Mouse (Mus musculus) cerebellum, adult 2 months (tissue): Measurements from ENCODE around the gene Prkcsh.

Source experiments
- CTCF ChIP-seq: fragments of 200-500 bp; IDR thresholded peaks from 2 replicates; pipeline ENCODE4 v1.5.1; 2011; ENCODE audit warnings: low read depth, mild to moderate bottlenecking, control low read depth, low read length, moderate library complexity, borderline replicate concordance; ENCODE audit not compliant: insufficient read depth
- POLR2A ChIP-seq: fragments of 200-500 bp; IDR thresholded peaks from 2 replicates; pipeline ENCODE4 v1.6.1; 2011; ENCODE audit warnings: low read length, control low read depth, borderline replicate concordance; ENCODE audit not compliant: insufficient read depth

DNA sequence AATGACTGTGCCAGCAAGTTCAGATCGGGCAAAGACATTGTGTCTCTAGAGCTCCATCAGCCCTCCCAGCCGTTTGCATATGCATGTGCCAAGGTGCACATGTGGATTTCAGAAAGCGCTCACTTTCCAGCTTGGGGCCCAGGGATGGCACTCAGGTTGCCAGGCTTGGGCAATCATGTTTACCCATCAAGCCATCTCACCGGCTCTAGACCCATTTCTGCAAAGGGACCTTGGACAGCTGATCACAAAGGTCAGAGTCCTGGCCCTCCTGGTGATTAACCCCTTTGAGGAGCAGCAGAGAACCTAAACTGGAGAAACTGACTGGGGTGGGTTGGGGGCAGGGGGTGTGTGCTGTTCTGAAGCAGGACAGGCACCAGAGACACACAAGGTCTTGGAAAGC, 10.4 kb upstream of the Prkcsh start:
- no peak for TF ChIP-seq CTCF
- no peak for TF ChIP-seq POLR2A
